In the genomic region with DNA sequence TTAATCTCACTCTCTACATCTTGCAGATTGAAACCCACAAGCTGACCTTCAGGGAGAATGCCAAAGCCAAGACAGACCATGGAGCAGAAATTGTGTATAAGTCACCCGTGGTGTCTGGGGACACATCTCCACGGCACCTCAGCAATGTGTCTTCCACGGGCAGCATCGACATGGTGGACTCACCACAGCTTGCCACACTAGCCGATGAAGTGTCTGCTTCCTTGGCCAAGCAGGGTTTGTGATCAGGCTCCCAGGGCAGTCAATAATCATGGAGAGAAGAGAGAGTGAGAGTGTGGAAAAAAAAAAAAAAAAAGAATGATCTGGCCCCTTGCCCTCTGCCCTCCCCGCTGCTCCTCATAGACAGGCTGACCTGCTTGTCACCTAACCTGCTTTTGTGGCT, we compare ENCODE assay signal across 20 mouse cellular contexts.
DNase-seq lines count a peak whose midpoint lies in the region; TF ChIP-seq lines count a peak whose summit lies in the region.
"Had no signal": no experiment of that assay in that cellular context is flagged by ENCODE, and none has a peak within 500 bp of the region (broad histone marks: within the 10 kb centered on the region; RNA-seq: fewer than 3 reads in every experiment).

No protein-coding gene starts in this region.

- TF ChIP-seq EP300 in heart, adult 2 months (IDR thresholded peaks at IDR 0.05; ENCODE audit: insufficient read depth, low read depth, low read length): no peak

- H3K4me3 ChIP-seq in heart, adult 2 months: no peak overlapping the region
- no peak overlapping the region for H3K4me3 ChIP-seq in heart, embryonic 10.5 days
- no peak overlapping the region for H3K4me3 ChIP-seq in layer of hippocampus, adult 2 months
- no peak overlapping the region for H3K4me3 ChIP-seq in olfactory bulb, adult 2 months (ENCODE audit: insufficient read depth, low read depth, low read length)

- intact Hi-C loops in heart, adult 2 months (cut with DNase I): no loop called here
- intact Hi-C loops in heart, postnatal 25 days (cut with DNase I): no loop called here

- no peaks in the 10 kb centered on the region; the same call in 1 of the 2 replicates for H3K36me3 ChIP-seq in heart, adult 2 months (ENCODE audit: control insufficient read depth, insufficient read depth, low read length)
- H3K36me3 ChIP-seq in heart, embryonic 10.5 days: peaks cover 12% of the 10 kb centered on the region

- TF ChIP-seq POLR2A in heart, adult 2 months (IDR thresholded peaks at IDR 0.05; ENCODE audit: insufficient read depth, low read depth, low read length): no peak
- TF ChIP-seq POLR2A in olfactory bulb, adult 2 months (IDR thresholded peaks at IDR 0.05; ENCODE audit: insufficient read depth, low read depth, low read length): no peak

- no peaks in the 10 kb centered on the region for H3K79me2 ChIP-seq in heart, adult 2 months (replicated peaks; ENCODE audit: control insufficient read depth, insufficient read depth, low read length)

- H3K4me1 ChIP-seq in heart, adult 2 months (ENCODE audit: control insufficient read depth, insufficient read depth, low read length): no peaks in the 10 kb centered on the region; the same call in 1 of the 2 replicates
- peaks cover 13% of the 10 kb centered on the region; the same call in 1 of the 2 replicates for H3K4me1 ChIP-seq in heart, embryonic 10.5 days
- H3K4me1 ChIP-seq in olfactory bulb, adult 2 months (ENCODE audit: control insufficient read depth, insufficient read depth, low read length): 0 out of 2 replicates have a peak, but pooled peaks cover 3% of the 10 kb centered on the region

- no peaks in the 10 kb centered on the region for H3K27me3 ChIP-seq in heart, adult 2 months (ENCODE audit: control insufficient read depth, insufficient read depth, low read length)
- H3K27me3 ChIP-seq in heart, embryonic 10.5 days (ENCODE audit: insufficient read depth, poor library complexity, severe bottlenecking): no peaks in the 10 kb centered on the region
- H3K27me3 ChIP-seq: CH12.LX, Patski had no signal

- no peaks in the 10 kb centered on the region for H3K9me3 ChIP-seq in heart, embryonic 10.5 days
- H3K9me3 ChIP-seq: G1E had no signal

- peak; percentile 77 for DNase-seq in heart, adult 11 months
- DNase-seq in heart, adult 2 months: no peak
- DNase-seq in heart, embryonic 10.5 days (ENCODE audit: low spot score): peak; percentile 57
- no peak for DNase-seq in heart, postnatal 25 days (ENCODE audit: low spot score)
- DNase-seq in layer of hippocampus, adult 2 months (ENCODE audit: low spot score in 2 of 2): no peak
- DNase-seq in layer of hippocampus, adult 11-12 months (ENCODE audit: low spot score): no peak
- no peak for DNase-seq in neural tube, embryonic 10.5 days (ENCODE audit: extremely low spot score, low spot score)
- DNase-seq: adrenal gland, adult 2 months; adrenal gland, adult 8-10 months; adrenal gland, postnatal 10 days; adrenal gland, postnatal 14 days; adrenal gland, postnatal 25 days; adrenal gland, postnatal 36 days; B cell, adult 2 months; cerebellum, adult 11 months; cerebellum, adult 11-12 months had no signal

- WGBS in heart, adult 2 months: 88% methylated on average over 6 of the region's 6 CpGs
- 82% methylated on average over 6 of the region's 6 CpGs for WGBS in heart, embryonic 10.5 days
- 88% methylated on average over 6 of the region's 6 CpGs for WGBS in olfactory bulb, adult 2 months

- no peak overlapping the region for H3K9ac ChIP-seq in heart, adult 2 months (ENCODE audit: low read depth, low read length)

- no peak overlapping the region for H3K27ac ChIP-seq in heart, adult 2 months
- H3K27ac ChIP-seq in heart, embryonic 10.5 days: no peak overlapping the region
- peak overlapping the region; percentile 7; the same call in 1 of the 2 replicates for H3K27ac ChIP-seq in layer of hippocampus, adult 2 months
- H3K27ac ChIP-seq in olfactory bulb, adult 2 months (ENCODE audit: insufficient read depth, low read depth, low read length): 0 out of 2 replicates have a peak overlapping the region, but pooled peaks have one; percentile 11

- no peak for TF ChIP-seq CTCF in heart, adult 2 months (IDR thresholded peaks at IDR 0.05)
- TF ChIP-seq CTCF in layer of hippocampus, adult 2 months (conservative IDR thresholded peaks at IDR 0.05): no peak
- TF ChIP-seq CTCF in olfactory bulb, adult 2 months (IDR thresholded peaks at IDR 0.05; ENCODE audit: insufficient read depth, low read depth, low read length): no peak

Comparison
In these comparisons a context has a peak if more than half of its experiments do, and no peak if none do; other contexts are left out.
1. DNase-seq: peak in heart, adult 11 months (single experiment) and heart, embryonic 10.5 days (single experiment); none in heart, adult 2 months (0 of 2), heart, postnatal 25 days (single experiment), layer of hippocampus, adult 2 months (0 of 2), layer of hippocampus, adult 11-12 months (single experiment) and neural tube, embryonic 10.5 days (single experiment).
2. H3K27ac ChIP-seq: peak in layer of hippocampus, adult 2 months (single experiment) and olfactory bulb, adult 2 months (single experiment); none in heart, adult 2 months (single experiment) and heart, embryonic 10.5 days (single experiment).